Mouse (Mus musculus) ES-Bruce4 (cell line): ENCODE measurements around the gene Trim14.

ENCODE experiments used
- CTCF ChIP-seq: IDR thresholded peaks from one replicate; pipeline ENCODE4 v1.8.1; 2011; ENCODE audit warnings: low read depth, low read length
- EP300 ChIP-seq: IDR thresholded peaks from 2 replicates; pipeline ENCODE4 v1.6.1; 2011; ENCODE audit warnings: low read depth, low read length; ENCODE audit not compliant: insufficient read depth

- TF ChIP-seq CTCF (no peak), EP300 (no peak)
Measured at GRCm38 (mm10) chr4:46523324-46523723, 12.6 kb downstream of the Trim14 start.
